Mouse (Mus musculus) bone marrow, adult 2 months (tissue): ENCODE measurements around the gene Sh2d6. TPM values are rescaled to one million over a fixed set of nuclear protein-coding genes. Genes with fewer than 3 reads are reported as not detected.

Experiments used
- H3K27ac ChIP-seq: fragments of 200-500 bp; 2 replicates; pipeline ENCODE4 v1.5.1; 2012; ENCODE audit warnings: low read depth, mild to moderate bottlenecking, control low read depth, inconsistent platforms, low read length; ENCODE audit not compliant: control insufficient read depth, poor library complexity, insufficient read depth
- H3K4me1 ChIP-seq: fragments of 200-500 bp; 2 replicates; pipeline ENCODE4 v1.6.1; 2011; ENCODE audit warnings: low read length; ENCODE audit not compliant: control insufficient read depth, insufficient read depth
- H3K4me3 ChIP-seq: fragments of 200-500 bp; replicated peaks from 2 replicates; pipeline ENCODE3; 2011; ENCODE audit warnings: mild to moderate bottlenecking, low read depth, low read length, control low read depth; ENCODE audit not compliant: control insufficient read depth
- CTCF ChIP-seq: fragments of 200-500 bp; IDR thresholded peaks from 2 replicates; pipeline ENCODE4 v1.5.1; 2011; ENCODE audit warnings: low read length, control low read depth; ENCODE audit not compliant: control insufficient read depth, insufficient read depth
- POLR2A ChIP-seq: fragments of 200-500 bp; IDR thresholded peaks from 2 replicates; pipeline ENCODE4 v1.6.1; 2011; ENCODE audit warnings: low read depth, mild to moderate bottlenecking, control low read depth, low read length, borderline replicate concordance; ENCODE audit not compliant: control insufficient read depth
- WGBS: fragments of 180-500 bp; shearing (Covaris S2); methylation state at CpG from one replicate; pipeline ENCODE4 v1.1.7; 2018; 5-methylcytosine and 5-hydroxymethylcytosine counted together
- polyA plus RNA-seq: library from polyadenylated mRNA; stranded (reverse); fragments of >200 nt; gene quantifications from 2 replicates; pipeline ENCODE4 v1.2.4, GENCODE M21; 2011; ENCODE audit warnings: low replicate concordance; ENCODE audit not compliant: missing spikeins, insufficient read depth, insufficient read length

The Sh2d6 gene
- polyA plus RNA-seq, 1 experiment = not detected

DNA sequence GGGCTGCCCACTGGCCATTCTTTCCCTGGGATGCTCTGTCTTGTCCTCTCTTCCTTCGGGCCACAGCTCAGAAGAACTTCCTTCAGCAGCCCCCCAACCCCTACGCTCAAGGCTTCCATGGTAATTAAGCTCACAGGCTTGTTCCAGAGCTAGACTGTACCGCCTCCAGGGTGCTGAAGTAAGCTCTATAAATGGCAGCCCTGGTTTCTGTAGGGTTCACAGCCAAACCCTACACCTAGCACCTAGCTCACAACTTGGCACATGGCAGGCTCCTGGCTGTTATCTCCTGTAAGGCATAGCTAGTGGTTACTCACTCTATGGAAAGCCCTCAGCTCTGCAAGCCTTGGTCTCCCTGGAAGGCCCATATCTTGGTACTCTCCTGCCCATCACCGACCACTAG is 11.1 kb upstream of the Sh2d6 start:
- 84% methylated on average over 4 of the region's 4 CpGs for WGBS
- Histone ChIP-seq H3K27ac (no peak overlapping the region), H3K4me1 (no peaks in the 10 kb centered on the region), H3K4me3 (no peak overlapping the region)
- no peak for TF ChIP-seq CTCF
- no peak for TF ChIP-seq POLR2A

DNA sequence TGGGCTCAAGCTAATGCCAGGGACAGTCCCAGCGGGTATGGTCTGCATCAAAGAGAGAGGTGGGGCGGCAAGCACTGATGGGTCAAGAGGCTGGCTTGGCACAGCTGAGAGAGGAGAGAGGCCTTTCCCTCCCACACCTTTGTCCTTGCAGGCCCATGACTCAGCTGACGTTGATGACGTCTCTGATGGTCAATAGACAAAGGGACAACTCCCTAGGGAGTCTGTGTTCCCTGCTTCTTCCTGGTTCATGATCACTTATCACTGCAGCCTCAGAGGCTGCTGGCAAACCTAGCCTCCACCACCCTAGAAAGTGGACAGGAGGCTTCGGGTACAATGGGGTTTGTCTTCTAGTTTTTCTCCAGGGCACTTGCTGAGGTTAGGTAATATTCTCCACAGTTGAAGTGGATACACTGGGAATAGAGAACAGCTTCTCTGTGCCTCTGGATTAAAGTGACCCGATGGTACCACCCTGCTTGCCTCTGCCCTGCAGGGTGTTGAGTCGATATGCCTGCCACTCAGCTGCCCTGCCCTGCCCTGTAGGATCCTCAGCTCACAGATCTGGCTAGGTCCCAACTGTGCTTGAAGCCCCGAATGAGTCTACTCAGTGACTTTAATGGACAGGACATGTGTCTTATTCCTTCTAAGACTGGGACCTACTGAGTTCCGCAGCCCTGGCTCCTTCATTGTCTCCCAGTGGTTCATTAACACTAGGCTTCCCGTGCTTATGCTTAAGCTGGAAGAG is 7.1 kb upstream of the Sh2d6 start:
- WGBS = 83% methylated on average over 10 of the region's 10 CpGs
- Histone ChIP-seq H3K27ac (no peak overlapping the region), H3K4me1 (no peaks in the 10 kb centered on the region), H3K4me3 (no peak overlapping the region)
- TF ChIP-seq CTCF (no peak), POLR2A (no peak)

DNA sequence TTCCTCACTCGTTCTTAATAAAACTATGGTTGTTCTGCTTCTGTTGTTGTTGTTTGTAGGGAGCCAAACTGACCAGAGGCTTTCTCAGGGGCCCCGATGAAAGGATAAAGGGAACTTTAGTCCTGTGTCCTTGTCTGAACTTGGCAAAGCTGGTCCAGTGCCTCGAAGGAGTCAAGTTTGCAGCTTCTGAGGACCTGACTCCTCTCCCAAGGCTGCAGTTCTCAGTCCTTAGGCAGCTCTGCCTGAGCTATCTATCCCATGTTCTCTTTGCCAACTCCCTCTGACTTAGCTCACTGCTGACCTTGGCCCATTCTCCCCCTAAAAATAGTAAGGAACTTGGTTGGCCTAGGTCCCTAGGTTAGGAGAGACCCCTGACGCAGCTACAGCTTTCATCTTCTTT is 5.6 kb upstream of the Sh2d6 start:
- TF ChIP-seq CTCF (no peak), POLR2A (no peak)
- Histone ChIP-seq H3K4me1 (no peaks in the 10 kb centered on the region), H3K27ac (no peak overlapping the region), H3K4me3 (no peak overlapping the region)
- 74% methylated on average over 4 of the region's 4 CpGs for WGBS

DNA sequence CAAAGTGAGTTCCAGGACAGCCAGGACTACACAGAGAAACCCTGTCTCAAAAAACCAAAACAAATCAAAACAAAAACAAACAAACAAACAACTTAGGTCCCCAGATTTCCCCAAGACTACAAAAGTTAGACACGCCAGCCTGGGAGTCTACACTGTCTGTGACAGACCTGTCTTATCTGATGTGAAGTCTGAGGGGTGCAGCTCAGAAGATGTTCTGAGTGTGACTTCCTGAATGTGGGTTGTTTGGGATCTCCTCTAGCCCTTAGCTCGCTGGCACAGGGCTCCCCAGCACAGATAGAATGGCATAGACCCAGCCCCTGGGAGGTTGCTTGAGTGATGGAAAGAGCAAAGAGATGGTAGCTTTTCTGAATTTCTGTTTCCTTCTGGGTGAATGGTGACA is 2.7 kb upstream of the Sh2d6 start:
- Histone ChIP-seq H3K4me1 (no peaks in the 10 kb centered on the region), H3K4me3 (no peak overlapping the region), H3K27ac (no peak overlapping the region)
- 45% methylated on average over 2 of the region's 2 CpGs for WGBS
- TF ChIP-seq POLR2A = no peak

DNA sequence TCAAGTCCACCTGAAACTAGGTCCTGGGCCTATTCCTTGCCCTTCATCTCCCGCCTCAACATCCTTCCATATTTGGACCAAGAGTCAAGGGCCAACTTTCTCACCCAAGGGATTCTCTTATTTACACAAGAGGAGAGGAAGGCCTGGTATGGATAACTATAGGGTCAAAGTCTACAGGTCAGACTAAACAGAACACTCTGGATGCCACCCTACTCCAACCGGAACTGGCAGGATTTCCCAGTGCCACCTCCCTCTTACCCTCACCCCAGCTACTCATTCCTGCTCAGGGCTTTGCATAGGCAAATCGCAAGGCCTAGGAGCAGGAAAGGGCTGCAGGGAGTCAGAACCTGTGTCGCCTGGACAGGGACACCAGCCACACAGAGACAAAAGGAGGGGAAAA is 1.7 kb upstream of the Sh2d6 start:
- Histone ChIP-seq H3K4me3 (no peak overlapping the region), H3K4me1 (no peaks in the 10 kb centered on the region), H3K27ac (no peak overlapping the region)
- 84% methylated on average over 4 of the region's 4 CpGs for WGBS
- TF ChIP-seq POLR2A = no peak
- TF ChIP-seq CTCF = no peak

DNA sequence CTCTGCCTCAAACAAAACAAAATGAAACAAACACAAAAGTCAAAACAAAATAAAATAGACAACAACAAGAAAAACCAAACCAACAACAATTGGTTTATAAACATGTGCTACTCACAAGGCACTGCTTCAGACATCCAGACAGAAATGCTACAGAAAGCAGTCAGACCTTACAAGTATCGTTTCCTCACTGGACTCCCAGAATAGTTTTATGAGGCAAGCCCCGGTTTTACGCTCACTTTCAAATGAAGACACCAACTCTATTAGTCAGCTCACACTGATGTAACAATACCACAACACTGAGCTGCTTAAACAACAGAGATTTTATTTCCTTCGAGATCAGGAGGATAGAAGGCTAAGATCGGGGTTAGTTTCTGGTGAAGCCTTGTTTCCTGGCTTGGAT is 781 bp upstream of the Sh2d6 start:
- H3K4me3 ChIP-seq = no peak overlapping the region
- H3K27ac ChIP-seq = no peak overlapping the region
- TF ChIP-seq CTCF (no peak), POLR2A (no peak)
- 55% methylated on average over 5 of the region's 5 CpGs for WGBS
- H3K4me1 ChIP-seq = no peaks in the 10 kb centered on the region

DNA sequence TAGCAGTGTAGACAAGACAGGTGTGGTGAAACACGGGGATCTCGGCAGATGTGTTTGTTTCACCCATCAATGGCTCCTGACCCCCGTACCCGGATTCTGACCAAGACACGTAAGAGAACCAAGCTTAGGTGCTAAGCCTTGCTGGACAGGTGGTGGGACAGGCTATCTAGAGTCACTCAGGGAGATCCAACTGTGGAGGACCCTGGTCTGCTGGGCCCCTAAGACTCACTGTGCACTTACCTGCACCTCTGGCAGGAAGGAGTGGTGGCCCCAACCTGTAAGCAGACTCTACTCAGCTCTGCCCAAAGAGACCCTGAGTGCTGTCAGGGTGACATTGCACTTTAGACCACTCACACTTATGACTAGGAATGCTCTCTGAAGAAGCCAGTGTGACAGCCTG is 603 bp downstream of the Sh2d6 start:
- Histone ChIP-seq H3K4me1 (no peaks in the 10 kb centered on the region), H3K4me3 (no peak overlapping the region), H3K27ac (no peak overlapping the region)
- WGBS = 85% methylated on average over 5 of the region's 5 CpGs
- TF ChIP-seq POLR2A (no peak), CTCF (no peak)

DNA sequence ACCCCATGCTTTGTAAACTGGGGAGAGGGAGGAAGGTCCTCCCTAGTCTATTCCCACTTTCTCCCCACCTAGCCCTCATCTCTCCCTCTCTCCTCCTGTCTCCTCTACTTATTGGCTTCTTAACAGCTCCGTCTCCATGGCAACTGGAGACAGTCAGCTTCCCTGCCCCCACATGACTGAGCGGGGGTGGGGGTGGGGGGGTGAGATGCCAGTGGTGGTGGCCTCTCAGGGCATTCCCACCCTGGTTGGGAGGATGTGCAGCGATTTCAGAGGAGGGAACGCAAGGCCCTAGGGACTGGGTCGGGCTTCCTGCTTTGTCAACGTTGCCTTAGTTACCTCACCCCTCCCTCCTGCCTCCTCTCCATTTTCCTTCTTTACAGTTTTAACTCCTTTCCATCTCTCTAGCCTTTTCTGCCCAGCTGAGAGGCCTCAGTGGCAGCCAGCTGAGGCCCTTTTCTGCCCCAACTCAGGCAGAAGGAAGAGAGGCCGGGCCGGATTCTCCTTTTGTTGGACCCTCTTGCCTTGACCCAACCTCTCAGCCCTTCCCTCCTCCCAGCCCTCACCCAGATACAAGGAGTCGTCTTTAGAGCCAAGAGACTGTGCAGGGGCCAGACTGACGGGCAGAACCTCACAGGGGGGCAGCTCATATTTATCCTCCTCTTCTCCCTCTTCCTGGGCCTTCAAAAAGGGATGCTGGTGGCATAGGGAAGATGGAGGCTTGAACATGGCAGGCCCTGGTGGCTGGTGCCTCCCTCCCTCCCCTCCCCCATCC is 1.4 kb downstream of the Sh2d6 start:
- no peaks in the 10 kb centered on the region for H3K4me1 ChIP-seq
- WGBS = 53% methylated on average over 10 of the region's 10 CpGs

More for the DNA sequence above, 1.4 kb downstream of the Sh2d6 start:
- Histone ChIP-seq H3K4me3 (no peak overlapping the region), H3K27ac (no peak overlapping the region)
- TF ChIP-seq CTCF = no peak
- no peak for TF ChIP-seq POLR2A
